Mouse (Mus musculus): ENCODE data around the gene Serinc3. TPM values are rescaled to one million over a fixed set of nuclear protein-coding genes. Genes with fewer than 3 reads are reported as not detected.
"Not testable (repeated sequence)": the region's sequence is repeated elsewhere in the genome, so short reads cannot be mapped to it uniquely, and the experiment has no call there.

The Serinc3 gene
- polyA plus RNA-seq, 1 experiment, result 292 TPM

DNA sequence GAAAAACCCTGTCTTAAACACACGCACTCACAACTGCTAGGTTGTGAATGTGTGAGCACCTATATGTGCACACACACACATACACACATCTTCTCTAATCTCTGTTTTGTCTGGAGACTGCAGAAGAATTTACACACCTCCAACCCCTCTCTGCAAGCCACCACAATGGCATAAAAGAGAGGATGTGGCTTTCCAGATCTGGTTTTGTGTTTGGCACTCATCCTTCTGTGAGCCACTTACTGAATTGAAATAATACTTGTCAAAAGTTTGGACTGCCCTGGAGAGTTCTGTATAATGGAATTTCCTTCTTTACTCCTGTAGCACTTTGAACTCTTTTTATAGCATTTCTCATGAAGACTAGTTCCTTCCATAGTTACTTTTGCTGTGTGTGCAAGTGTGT lies 22.1 kb upstream of the Serinc3 start:
- no peak for DNase-seq (ENCODE audit: low read depth, low spot score)

GRCm38 (mm10) chr2:163663930-163664329 lies 19.0 kb upstream of the Serinc3 start:
- WGBS, result 34% methylated on average over 3 of the region's 3 CpGs
- DNase-seq (ENCODE audit: low read depth, low spot score), result no peak

More for the DNA sequence above, 22.1 kb upstream of the Serinc3 start:
- WGBS, result 82% methylated on average over 1 of the region's 1 CpGs

DNA sequence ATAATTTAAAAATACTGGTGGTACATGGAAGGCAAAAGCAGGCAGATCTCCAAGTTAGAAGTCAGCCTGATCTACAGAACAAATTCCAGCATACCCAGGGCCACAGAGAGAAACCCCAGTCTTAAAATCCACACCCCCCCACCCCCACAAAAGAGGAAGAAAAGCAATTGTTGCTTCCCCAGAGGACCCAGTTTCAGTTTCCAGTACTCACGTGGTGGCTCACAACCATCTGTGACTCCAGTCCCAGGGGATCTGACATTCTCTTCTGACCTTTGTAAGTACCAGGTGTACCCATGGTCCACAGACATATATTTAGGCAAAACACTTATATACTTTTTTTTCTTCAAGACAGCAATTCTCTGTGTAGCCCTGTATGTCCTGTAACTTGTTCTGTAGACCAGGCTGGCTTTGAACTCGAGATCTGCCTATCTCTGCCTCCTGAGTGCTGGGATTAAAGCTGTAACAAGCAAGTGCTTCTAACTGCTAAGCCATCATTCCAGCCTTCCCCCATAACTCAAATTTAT lies 17.8 kb upstream of the Serinc3 start:
- no peak for DNase-seq (ENCODE audit: low read depth, low spot score)
- WGBS, result 59% methylated on average over 2 of the region's 2 CpGs

DNA sequence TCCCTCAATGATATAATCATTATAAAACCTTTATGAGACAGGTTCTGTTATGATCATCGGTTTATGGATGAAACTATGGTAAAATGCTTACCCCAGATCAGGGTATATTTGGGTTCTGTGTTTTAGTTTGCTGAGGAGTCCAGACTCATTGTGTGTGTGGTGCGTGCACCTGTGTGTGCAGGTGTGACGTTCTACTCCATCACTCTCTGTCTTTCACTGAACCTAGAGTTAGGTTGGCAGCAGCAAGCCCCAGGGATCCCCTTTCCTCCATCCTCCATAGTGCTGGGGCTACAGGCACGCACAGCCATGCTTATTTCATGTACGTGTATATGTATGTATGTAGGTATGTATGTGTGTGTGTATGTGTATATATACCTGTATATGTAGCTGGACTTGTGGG lies 17.1 kb upstream of the Serinc3 start:
- DNase-seq (ENCODE audit: low read depth, low spot score), result no peak
- WGBS, result 76% methylated on average over 5 of the region's 5 CpGs

GRCm38 (mm10) chr2:163661371-163661850 lies 16.5 kb upstream of the Serinc3 start:
- no peak for DNase-seq (ENCODE audit: low read depth, low spot score)
- WGBS, result 24% methylated on average over 6 of the region's 6 CpGs

GRCm38 (mm10) chr2:163660103-163660701 lies 15.3 kb upstream of the Serinc3 start:
- no peak for DNase-seq (ENCODE audit: low read depth, low spot score)
- 68% methylated on average over 5 of the region's 5 CpGs for WGBS

GRCm38 (mm10) chr2:163659431-163659830 lies 14.5 kb upstream of the Serinc3 start:
- WGBS, result 67% methylated on average over 12 of the region's 12 CpGs
- DNase-seq (ENCODE audit: low read depth, low spot score), result no peak

DNA sequence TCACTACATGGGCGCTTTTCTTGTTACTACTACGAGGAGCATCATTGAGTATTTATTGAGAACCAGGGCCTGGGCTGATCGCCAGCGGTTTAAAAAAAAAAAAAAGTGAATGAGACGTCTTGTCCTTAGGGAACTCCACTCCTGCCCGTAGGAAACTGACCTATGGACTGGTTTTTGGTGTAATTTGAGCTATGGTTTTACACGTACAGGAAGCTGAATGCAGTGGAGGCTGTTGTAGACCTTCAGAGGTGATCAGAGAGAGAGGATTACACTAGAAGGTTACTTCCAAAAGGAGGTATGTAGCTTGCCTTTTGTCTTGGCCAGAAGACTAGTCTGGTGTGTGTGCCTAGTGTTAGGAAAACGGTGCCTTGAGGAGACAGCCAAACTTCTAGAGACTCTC lies 14.0 kb upstream of the Serinc3 start:
- 2% methylated on average over 8 of the region's 8 CpGs for WGBS
- no peak for DNase-seq (ENCODE audit: low read depth, low spot score)

DNA sequence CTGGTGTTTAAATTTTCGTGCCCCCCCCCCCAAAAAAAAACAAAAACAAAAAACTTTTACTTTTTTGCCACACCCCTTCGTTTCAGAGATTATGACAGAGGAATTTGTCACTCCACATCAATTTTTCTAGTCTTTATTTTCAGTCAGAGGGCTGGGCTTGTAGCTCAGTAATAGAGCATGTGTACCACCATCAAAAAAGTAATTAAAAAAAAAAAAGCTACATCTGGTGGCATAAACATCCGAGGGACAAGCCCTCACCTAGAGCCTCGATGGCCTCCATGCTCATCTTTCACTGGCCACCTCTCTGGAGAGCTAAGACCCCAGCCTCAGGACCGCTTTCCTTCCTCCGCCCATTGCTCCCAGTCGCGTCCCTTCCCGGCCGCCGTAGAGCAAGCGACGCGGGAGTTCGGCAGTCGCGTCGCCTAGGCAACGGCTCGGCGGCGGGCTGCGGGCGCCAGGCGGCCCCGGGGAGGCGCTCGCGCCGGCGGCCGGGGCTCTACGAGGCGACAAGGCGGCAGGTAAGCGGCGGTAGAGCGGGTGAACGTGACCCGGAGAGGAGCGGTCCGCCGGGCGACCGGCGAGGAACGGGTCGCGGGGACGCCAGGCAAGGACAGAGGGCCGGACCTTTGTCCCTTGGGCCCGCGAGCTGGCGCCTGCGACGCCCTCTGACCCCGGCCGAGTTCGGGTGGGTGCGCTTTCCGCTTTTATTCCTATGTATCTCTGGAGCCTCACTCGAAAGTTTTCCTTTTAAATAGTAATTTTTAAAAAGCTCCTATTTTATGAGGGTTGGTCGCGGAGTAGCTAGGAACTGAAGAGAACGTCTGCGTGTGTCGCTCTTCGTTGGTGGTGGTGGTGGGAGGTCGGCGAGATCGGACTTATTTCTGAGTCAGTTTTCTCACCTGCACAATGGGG lies 13.3 kb upstream of the Serinc3 start, which contains the start of gene Pkig:
Gene Pkig, plus strand, starts transcription at position 412 of the 912 bp plus-strand sequence.
- WGBS, result 1% methylated on average over 71 of the region's 71 CpGs

DNA sequence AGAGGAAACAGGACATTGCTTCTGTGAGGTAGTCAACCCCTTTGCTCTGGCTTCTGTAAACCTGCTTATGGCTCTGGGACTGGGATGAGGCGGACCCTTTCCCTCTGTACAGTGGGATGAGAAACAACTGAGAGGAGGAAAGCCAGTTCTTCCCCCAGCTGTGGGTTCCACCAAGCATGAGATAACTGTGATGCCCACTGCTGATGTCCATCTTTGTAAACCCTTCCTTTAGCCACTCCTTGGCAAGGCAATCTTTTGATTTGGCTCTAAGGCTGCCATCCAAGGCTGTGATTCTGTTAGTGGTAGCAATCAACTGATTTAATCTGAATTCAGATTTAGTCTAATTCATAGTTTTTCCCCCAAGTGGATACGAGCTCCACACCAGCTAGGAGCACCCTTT lies 12.6 kb upstream of the Serinc3 start:
- WGBS, result 91% methylated on average over 2 of the region's 2 CpGs
- DNase-seq (ENCODE audit: low read depth, low spot score), result no peak

More for the DNA sequence above, 13.3 kb upstream of the Serinc3 start, which contains the start of gene Pkig:
- no peak for DNase-seq (ENCODE audit: low read depth, low spot score)

GRCm38 (mm10) chr2:163655699-163656098 lies 10.8 kb upstream of the Serinc3 start:
- WGBS, result 98% methylated on average over 9 of the region's 12 CpGs
- not testable (repeated sequence) for DNase-seq (ENCODE audit: low read depth, low spot score)

DNA sequence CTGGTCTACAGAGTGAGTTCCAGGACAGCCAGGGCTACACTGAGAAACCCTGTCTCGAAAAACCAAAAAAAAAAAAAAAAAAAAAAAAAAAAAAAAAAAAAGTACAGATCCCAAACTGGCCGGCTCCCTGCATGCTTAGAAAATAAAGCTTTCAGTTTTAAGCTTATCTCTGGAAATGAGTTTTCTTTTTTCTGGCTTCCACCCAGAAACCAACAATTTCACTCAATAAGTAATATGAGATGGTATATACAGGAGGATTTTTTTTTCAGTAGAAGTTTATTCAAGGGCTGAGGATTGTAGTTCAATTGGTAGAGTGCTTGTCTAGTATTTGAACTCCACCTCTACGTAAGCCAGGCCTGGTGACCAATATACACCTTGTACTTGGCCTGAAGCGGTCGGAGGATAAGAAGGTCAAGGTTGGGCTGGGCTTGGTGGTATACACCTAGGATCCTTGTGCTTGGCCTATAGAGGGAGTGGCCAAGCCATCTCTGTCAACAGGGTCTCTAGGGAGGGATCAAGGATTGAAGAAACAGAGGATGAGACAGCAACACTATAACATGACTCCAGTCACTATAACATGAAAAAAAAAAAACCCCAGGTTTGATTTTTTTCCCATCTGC lies 1.6 kb upstream of the Serinc3 start:
- 91% methylated on average over 5 of the region's 5 CpGs for WGBS

DNA sequence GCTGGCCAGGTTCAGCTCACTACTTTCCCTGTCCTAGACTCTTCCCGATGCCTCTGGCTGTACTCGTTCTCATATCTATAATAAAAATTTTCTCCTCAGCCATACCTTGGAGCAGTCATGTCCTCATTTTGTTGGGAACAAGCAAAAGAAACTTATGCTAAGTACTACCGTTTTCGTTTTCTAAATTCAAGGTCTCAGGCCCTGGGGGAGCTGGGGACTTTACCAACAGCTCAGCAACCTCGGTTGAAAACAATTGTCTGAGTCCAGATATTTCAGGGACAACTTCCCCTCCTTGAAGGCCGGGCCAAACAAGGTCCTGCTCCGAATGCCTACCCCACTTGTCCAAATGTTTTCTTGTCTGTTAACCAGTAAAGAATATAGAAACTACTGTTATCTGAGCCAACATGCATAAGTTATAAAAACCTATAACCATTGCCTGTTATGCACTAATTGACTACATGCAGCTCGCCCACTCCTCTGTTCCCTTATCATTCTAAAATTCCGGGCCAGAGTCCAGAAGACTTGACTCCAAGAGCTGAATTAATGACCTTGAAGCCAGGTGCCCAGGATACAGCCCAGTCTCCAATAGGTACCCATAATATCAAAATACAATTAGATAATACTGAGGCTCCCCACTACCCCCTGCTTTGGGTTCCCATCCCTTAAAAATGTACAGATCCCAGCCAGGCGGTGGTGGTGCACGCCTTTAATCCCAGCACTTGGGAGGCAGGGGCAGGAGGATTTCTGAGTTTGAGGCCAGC lies 949 bp upstream of the Serinc3 start:
- DNase-seq (ENCODE audit: low read depth, low spot score), result no peak
- WGBS, result 63% methylated on average over 11 of the region's 11 CpGs

More for the DNA sequence above, 1.6 kb upstream of the Serinc3 start:
- DNase-seq (ENCODE audit: low read depth, low spot score), result no peak

DNA sequence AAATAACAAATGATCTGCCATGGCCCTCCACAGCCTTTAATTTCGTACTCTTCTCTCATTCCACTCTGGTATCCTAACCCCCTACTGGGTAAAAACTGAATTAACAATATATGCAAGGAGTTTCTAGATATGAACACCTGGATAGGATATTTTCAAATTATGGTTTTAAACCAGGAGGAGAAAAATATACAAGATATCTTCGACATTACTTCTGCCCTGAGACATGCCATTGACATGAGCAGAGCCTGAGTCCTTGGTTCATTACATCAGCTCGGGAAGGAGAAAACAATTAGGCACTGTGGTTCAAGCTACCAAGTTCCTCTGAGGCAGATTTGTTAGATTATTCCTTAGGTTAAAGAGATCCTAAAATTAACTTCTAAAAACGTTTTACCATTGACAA lies 884 bp downstream of the Serinc3 start:
- DNase-seq (ENCODE audit: low read depth, low spot score), result no peak
- under 1% methylated on average over 4 of the region's 4 CpGs for WGBS

GRCm38 (mm10) chr2:163643576-163643971 lies 1.4 kb downstream of the Serinc3 start:
- DNase-seq (ENCODE audit: low read depth, low spot score), result no peak
- WGBS, result 6% methylated on average over 2 of the region's 2 CpGs

- WGBS, result 26% methylated on average over 30 of the region's 30 CpGs
- DNase-seq (ENCODE audit: low read depth, low spot score), result no peak
Measured at GRCm38 (mm10) chr2:163642685-163643575, 2.0 kb downstream of the Serinc3 start.

GRCm38 (mm10) chr2:163641681-163642080 lies 3.2 kb downstream of the Serinc3 start:
- DNase-seq (ENCODE audit: low read depth, low spot score), result no peak
- WGBS, result 14% methylated on average over 3 of the region's 3 CpGs

- 52% methylated on average over 3 of the region's 3 CpGs for WGBS
Measured at GRCm38 (mm10) chr2:163640493-163640892, 4.4 kb downstream of the Serinc3 start.

More at GRCm38 (mm10) chr2:163640493-163640892, 4.4 kb downstream of the Serinc3 start:
- DNase-seq (ENCODE audit: low read depth, low spot score), result no peak

Measured in large intestine, adult 2 months (tissue).